Mouse (Mus musculus) testis, adult 2 months (tissue): ENCODE data around the gene Tac2. TPM values are rescaled to one million over a fixed set of nuclear protein-coding genes. Genes with fewer than 3 reads are reported as not detected.

Experiments used
- H3K27ac ChIP-seq: fragments of 200-500 bp; 2 replicates; pipeline ENCODE4 v1.5.1; 2012; ENCODE audit warnings: low read depth, low read length; ENCODE audit not compliant: control insufficient read depth, insufficient read depth
- H3K27me3 ChIP-seq: fragments of 200-500 bp; 2 replicates; pipeline ENCODE4 v1.6.1; 2012; ENCODE audit warnings: mild to moderate bottlenecking, low read length, moderate library complexity; ENCODE audit not compliant: control insufficient read depth, insufficient read depth
- H3K36me3 ChIP-seq: fragments of 200-500 bp; 2 replicates; pipeline ENCODE4 v1.6.1; 2012; ENCODE audit warnings: mild to moderate bottlenecking, low read length; ENCODE audit not compliant: control insufficient read depth, insufficient read depth
- H3K4me1 ChIP-seq: fragments of 200-500 bp; 2 replicates; pipeline ENCODE4 v1.6.1; 2012; ENCODE audit warnings: low read length; ENCODE audit not compliant: control insufficient read depth, insufficient read depth
- H3K4me3 ChIP-seq: fragments of 200-500 bp; 2 replicates; pipeline ENCODE4 v1.5.1; 2012; ENCODE audit warnings: low read depth, mild to moderate bottlenecking, low read length, moderate library complexity, mixed read lengths; ENCODE audit not compliant: control insufficient read depth
- CTCF ChIP-seq: fragments of 200-500 bp; IDR thresholded peaks from 2 replicates; pipeline ENCODE4 v1.5.1; 2012; ENCODE audit warnings: low read depth, mild to moderate bottlenecking, inconsistent platforms, low read length, moderate library complexity; ENCODE audit not compliant: control insufficient read depth, insufficient read depth, insufficient replicate concordance
- POLR2A ChIP-seq: fragments of 200-500 bp; IDR thresholded peaks from 2 replicates; pipeline ENCODE4 v1.6.1; 2012; ENCODE audit warnings: low read depth, mild to moderate bottlenecking, inconsistent platforms, low read length, moderate library complexity; ENCODE audit not compliant: control insufficient read depth
- polyA plus RNA-seq: library from polyadenylated mRNA; depleted of rRNA; stranded (reverse); fragments of >200 nt; gene quantifications from 2 replicates; pipeline ENCODE4 v1.2.3, GENCODE M21; 2012

Gene Tac2
- polyA plus RNA-seq, 1 experiment: not detected

DNA sequence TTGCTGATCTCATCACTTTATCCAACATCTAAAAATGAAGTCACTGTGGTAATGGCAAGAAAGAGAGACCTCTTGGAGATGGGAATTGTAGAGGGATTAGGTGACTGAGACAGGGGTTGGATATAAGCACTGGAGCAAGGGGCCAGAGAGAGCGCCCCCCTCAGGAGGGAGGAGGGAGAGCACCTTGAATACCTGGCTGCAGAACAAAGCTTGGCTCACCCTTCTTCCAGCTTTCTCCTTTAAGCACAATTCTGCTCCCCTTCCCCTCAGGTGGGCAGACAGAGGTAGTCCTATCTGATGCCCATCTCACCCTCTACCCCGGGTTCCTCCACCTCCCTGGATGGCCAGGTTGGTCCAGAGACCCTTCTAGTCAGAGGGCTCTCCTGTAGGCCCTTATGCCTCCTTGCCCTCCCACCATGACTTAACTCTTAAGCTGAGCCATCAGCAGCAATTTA, 19.5 kb upstream of the Tac2 start, which contains the start of gene Myo1a:
Myo1a (plus strand) TSS at position 405 of the 455 bp plus-strand sequence.
- H3K36me3 ChIP-seq: no peaks in the 10 kb centered on the region
- no peaks in the 10 kb centered on the region for H3K27me3 ChIP-seq
- H3K27ac ChIP-seq: no peak within 1 kb of the TSS
- no peak within 1 kb of the TSS for H3K4me3 ChIP-seq
- TF ChIP-seq CTCF (peak; percentile 57; the same call in 1 of the 2 replicates), POLR2A (no peak)
- H3K4me1 ChIP-seq: no peaks in the 10 kb centered on the region

GRCm38 (mm10) chr10:127705783-127706182, 18.5 kb upstream of the Tac2 start:
- Histone ChIP-seq H3K27ac (no peak overlapping the region), H3K4me3 (no peak overlapping the region), H3K27me3 (no peaks in the 10 kb centered on the region), H3K36me3 (no peaks in the 10 kb centered on the region; the same call in 1 of the 2 replicates), H3K4me1 (no peaks in the 10 kb centered on the region)
- TF ChIP-seq POLR2A (no peak), CTCF (no peak)

GRCm38 (mm10) chr10:127707721-127708120, 16.6 kb upstream of the Tac2 start:
- TF ChIP-seq CTCF: no peak
- TF ChIP-seq POLR2A: no peak
- no peak overlapping the region for H3K4me3 ChIP-seq

DNA sequence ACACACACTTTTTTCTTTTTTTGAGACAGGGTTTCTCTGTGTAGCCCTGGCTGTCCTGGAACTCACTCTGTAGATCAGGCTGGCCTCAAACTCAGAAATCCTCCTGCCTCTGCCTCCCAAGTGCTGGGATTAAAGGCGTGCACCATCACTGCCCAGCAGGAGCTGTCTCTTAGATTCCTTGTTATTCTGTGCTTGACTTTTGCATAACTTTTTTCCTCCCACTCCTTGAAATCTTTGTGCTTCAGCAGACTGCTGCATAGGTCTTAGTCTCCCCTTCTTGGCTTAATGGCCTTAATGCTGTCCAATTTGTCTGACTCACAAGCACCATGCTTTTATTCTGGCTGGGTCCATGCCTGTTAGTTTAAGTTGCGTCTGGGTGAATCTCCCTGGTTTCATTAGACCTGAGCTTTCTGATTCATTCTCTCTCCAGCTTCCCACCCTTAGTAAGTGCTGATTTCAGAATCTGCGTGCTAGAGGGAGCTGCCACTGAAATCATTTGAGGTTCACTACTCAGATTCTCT, 15.4 kb upstream of the Tac2 start:
- H3K4me1 ChIP-seq: peaks cover 2% of the 10 kb centered on the region; the same call in 1 of the 2 replicates

More at GRCm38 (mm10) chr10:127707721-127708120, 16.6 kb upstream of the Tac2 start:
- no peaks in the 10 kb centered on the region; the same call in 1 of the 2 replicates for H3K4me1 ChIP-seq
- H3K36me3 ChIP-seq: no peaks in the 10 kb centered on the region; the same call in 1 of the 2 replicates
- no peak overlapping the region for H3K27ac ChIP-seq
- H3K27me3 ChIP-seq: no peaks in the 10 kb centered on the region

GRCm38 (mm10) chr10:127710331-127710730, 13.9 kb upstream of the Tac2 start:
- Histone ChIP-seq H3K27ac (no peak overlapping the region), H3K4me1 (peaks cover 8% of the 10 kb centered on the region), H3K27me3 (no peaks in the 10 kb centered on the region), H3K4me3 (no peak overlapping the region), H3K36me3 (no peaks in the 10 kb centered on the region; the same call in 1 of the 2 replicates)
- TF ChIP-seq CTCF (no peak), POLR2A (no peak)

More for the DNA sequence above, 15.4 kb upstream of the Tac2 start:
- Histone ChIP-seq H3K27me3 (no peaks in the 10 kb centered on the region), H3K36me3 (no peaks in the 10 kb centered on the region; the same call in 1 of the 2 replicates), H3K4me3 (no peak overlapping the region), H3K27ac (no peak overlapping the region)
- TF ChIP-seq POLR2A (no peak), CTCF (no peak)

GRCm38 (mm10) chr10:127712736-127713135, 11.5 kb upstream of the Tac2 start:
- Histone ChIP-seq H3K4me3 (no peak overlapping the region), H3K36me3 (no peaks in the 10 kb centered on the region; the same call in 1 of the 2 replicates), H3K27ac (no peak overlapping the region), H3K27me3 (no peaks in the 10 kb centered on the region), H3K4me1 (peaks cover 8% of the 10 kb centered on the region)
- TF ChIP-seq CTCF: no peak
- no peak for TF ChIP-seq POLR2A

GRCm38 (mm10) chr10:127721671-127722418, 2.4 kb upstream of the Tac2 start:
- Histone ChIP-seq H3K4me1 (no peaks in the 10 kb centered on the region), H3K36me3 (peaks cover 3% of the 10 kb centered on the region; the same call in 1 of the 2 replicates), H3K27me3 (no peaks in the 10 kb centered on the region), H3K27ac (peak overlapping the region; percentile 63), H3K4me3 (no peak overlapping the region)
- TF ChIP-seq POLR2A (no peak), CTCF (no peak)
